Mouse (Mus musculus) thymus, adult 2 months (tissue): Measurements from ENCODE around the gene Vmn2r110.

Experiments used
- CTCF ChIP-seq: fragments of 200-500 bp; IDR thresholded peaks from 2 replicates; pipeline ENCODE4 v1.5.1; 2012; ENCODE audit warnings: mild to moderate bottlenecking, control low read depth, low read length, moderate library complexity, borderline replicate concordance; ENCODE audit not compliant: control insufficient read depth, poor library complexity, insufficient read depth; ENCODE audit errors: extremely low read depth
- POLR2A ChIP-seq: fragments of 200-500 bp; IDR thresholded peaks from 2 replicates; pipeline ENCODE4 v1.6.1; 2012; ENCODE audit warnings: mild to moderate bottlenecking, low read length, control low read depth, moderate library complexity; ENCODE audit not compliant: control insufficient read depth, poor library complexity, insufficient read depth; ENCODE audit errors: extremely low read depth

DNA sequence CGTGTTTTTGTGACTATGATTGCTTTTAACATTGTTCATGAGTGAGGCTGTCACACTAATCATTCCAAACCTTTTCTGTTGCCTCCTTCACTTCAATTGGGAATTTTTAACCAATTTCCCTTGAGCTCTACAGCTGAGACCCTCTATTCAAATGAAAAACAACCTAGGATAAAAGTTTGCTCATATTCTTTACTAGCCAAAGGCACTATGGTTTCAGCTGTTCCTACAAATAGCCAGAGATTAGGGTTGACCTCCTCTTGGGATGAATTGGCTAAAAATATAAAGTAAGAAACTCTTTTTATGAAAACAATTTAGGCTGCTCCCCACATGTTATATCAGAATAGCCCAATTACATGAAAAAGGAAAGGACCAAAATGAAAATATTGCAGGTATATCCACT, at the start of gene Vmn2r110:
- TF ChIP-seq CTCF (no peak), POLR2A (no peak)
